Mouse (Mus musculus) lung, embryonic 16.5 days (tissue): ENCODE results near the gene Mettl16. TPM values are rescaled to one million over a fixed set of nuclear protein-coding genes. Genes with fewer than 3 reads are reported as not detected.

Experiments used
- ATAC-seq: fragments of 200-750 bp; cut with Nextera tagmentation; 2 replicates; pipeline ENCODE4 v1.8.0; 2017; ENCODE audit warnings: low read depth, mild to moderate bottlenecking, moderate library complexity
- H3K27ac ChIP-seq: fragments of 300-500 bp; sonication (generic); 2 replicates; pipeline ENCODE4 v1.5.1; 2014; ENCODE audit warnings: mild to moderate bottlenecking, control low read depth, low read length
- H3K27me3 ChIP-seq: fragments of 300-500 bp; sonication (generic); 2 replicates; pipeline ENCODE4 v1.6.1; 2014; ENCODE audit warnings: low read depth, low read length, mixed read lengths; ENCODE audit not compliant: control insufficient read depth, insufficient read depth
- H3K36me3 ChIP-seq: fragments of 300-500 bp; sonication (generic); 2 replicates; pipeline ENCODE4 v1.6.1; 2014; ENCODE audit warnings: low read length; ENCODE audit not compliant: control insufficient read depth, insufficient read depth
- H3K4me1 ChIP-seq: fragments of 300-500 bp; sonication (generic); replicated peaks from 2 replicates; pipeline ENCODE4 v1.6.1; 2014; ENCODE audit warnings: low read length, mixed read lengths; ENCODE audit not compliant: control insufficient read depth, insufficient read depth
- H3K4me2 ChIP-seq: fragments of 300-500 bp; sonication (generic); 2 replicates; pipeline ENCODE4 v1.6.1; 2014; ENCODE audit warnings: low read depth, low read length, control low read depth
- H3K4me3 ChIP-seq: fragments of 300-500 bp; sonication (generic); 2 replicates; pipeline ENCODE4 v1.5.1; 2014; ENCODE audit warnings: mild to moderate bottlenecking, low read length, control low read depth
- H3K9ac ChIP-seq: fragments of 300-500 bp; sonication (generic); 2 replicates; pipeline ENCODE4 v1.6.1; 2014; ENCODE audit warnings: low read length, control low read depth
- H3K9me3 ChIP-seq: fragments of 300-500 bp; sonication (generic); 2 replicates; pipeline ENCODE4 v1.6.1; 2016; ENCODE audit warnings: low read length; ENCODE audit not compliant: control insufficient read depth
- WGBS: fragments of 180-500 bp; shearing (Covaris S2); extraction: QIAGEN DNeasy Blood & Tissue Kit; methylation state at CpG from one replicate; pipeline ENCODE4 v1.1.7; 2014; 5-methylcytosine and 5-hydroxymethylcytosine counted together
- polyA plus RNA-seq: library from polyadenylated mRNA; unstranded; fragments of >200 nt; fragmentation: Nextera tagmentation; extraction: Ambion mirVana; gene quantifications from 2 replicates; pipeline ENCODE4 v1.2.1, GENCODE M21; 2015

Gene Mettl16
- polyA plus RNA-seq, 1 experiment from 2014 or later = 47.5 TPM

GRCm38 (mm10) chr11:74839860-74840715 is 69.5 kb downstream of the Mettl16 start:
- 0 out of 2 replicates have a peak, but pooled peaks cover 2% of the 10 kb centered on the region for H3K9me3 ChIP-seq
- H3K27me3 ChIP-seq = no peaks in the 10 kb centered on the region
- no peak overlapping the region for H3K4me3 ChIP-seq
- H3K36me3 ChIP-seq = peaks cover 1% of the 10 kb centered on the region; the same call in 1 of the 2 replicates
- H3K9ac ChIP-seq = no peak overlapping the region
- peaks cover 26% of the 10 kb centered on the region for H3K4me1 ChIP-seq
- ATAC-seq = no peak
- no peak overlapping the region for H3K27ac ChIP-seq
- 89% methylated on average over 19 of the region's 19 CpGs for WGBS
- H3K4me2 ChIP-seq = no peak overlapping the region

- Histone ChIP-seq H3K36me3 (peaks cover 6% of the 10 kb centered on the region; the same call in 1 of the 2 replicates), H3K9ac (no peak overlapping the region), H3K4me1 (peaks cover 26% of the 10 kb centered on the region), H3K4me2 (no peak overlapping the region), H3K9me3 (0 out of 2 replicates have a peak, but pooled peaks cover 3% of the 10 kb centered on the region), H3K27ac (no peak overlapping the region), H3K27me3 (no peaks in the 10 kb centered on the region), H3K4me3 (no peak overlapping the region)
- ATAC-seq = no peak
- 84% methylated on average over 8 of the region's 8 CpGs for WGBS
Observed at GRCm38 (mm10) chr11:74840739-74841138, 70.1 kb downstream of the Mettl16 start.

- no peak for ATAC-seq
- Histone ChIP-seq H3K9me3 (0 out of 2 replicates have a peak, but pooled peaks cover 3% of the 10 kb centered on the region), H3K4me1 (peaks cover 26% of the 10 kb centered on the region), H3K4me3 (no peak overlapping the region), H3K27ac (no peak overlapping the region), H3K36me3 (peaks cover 6% of the 10 kb centered on the region; the same call in 1 of the 2 replicates), H3K27me3 (no peaks in the 10 kb centered on the region), H3K9ac (no peak overlapping the region), H3K4me2 (no peak overlapping the region)
- 81% methylated on average over 9 of the region's 9 CpGs for WGBS
Observed at GRCm38 (mm10) chr11:74841366-74841765, 70.7 kb downstream of the Mettl16 start.

GRCm38 (mm10) chr11:74842045-74842444 is 71.4 kb downstream of the Mettl16 start:
- H3K36me3 ChIP-seq = peaks cover 6% of the 10 kb centered on the region; the same call in 1 of the 2 replicates

GRCm38 (mm10) chr11:74842656-74843434 is 72.2 kb downstream of the Mettl16 start:
- H3K36me3 ChIP-seq = peaks cover 6% of the 10 kb centered on the region; the same call in 1 of the 2 replicates
- no peak for ATAC-seq
- H3K9me3 ChIP-seq = 0 out of 2 replicates have a peak, but pooled peaks cover 3% of the 10 kb centered on the region
- H3K4me3 ChIP-seq = no peak overlapping the region
- peak overlapping the region; percentile 33; the same call in 1 of the 2 replicates for H3K27ac ChIP-seq
- H3K4me2 ChIP-seq = no peak overlapping the region
- H3K4me1 ChIP-seq = peaks cover 15% of the 10 kb centered on the region
- peak overlapping the region; percentile 18; the same call in 1 of the 2 replicates for H3K9ac ChIP-seq
- 83% methylated on average over 19 of the region's 22 CpGs for WGBS
- no peaks in the 10 kb centered on the region for H3K27me3 ChIP-seq

More at GRCm38 (mm10) chr11:74842045-74842444, 71.4 kb downstream of the Mettl16 start:
- H3K9ac ChIP-seq = no peak overlapping the region
- ATAC-seq = no peak
- H3K4me3 ChIP-seq = no peak overlapping the region
- H3K27me3 ChIP-seq = no peaks in the 10 kb centered on the region
- WGBS = 83% methylated on average over 13 of the region's 13 CpGs
- H3K9me3 ChIP-seq = 0 out of 2 replicates have a peak, but pooled peaks cover 3% of the 10 kb centered on the region
- H3K4me1 ChIP-seq = peaks cover 22% of the 10 kb centered on the region
- H3K27ac ChIP-seq = no peak overlapping the region
- H3K4me2 ChIP-seq = no peak overlapping the region

GRCm38 (mm10) chr11:74843435-74843714 is 72.7 kb downstream of the Mettl16 start:
- peak overlapping the region; percentile 33; the same call in 1 of the 2 replicates for H3K27ac ChIP-seq
- 71% methylated on average over 2 of the region's 2 CpGs for WGBS
- H3K9ac ChIP-seq = 0 out of 2 replicates have a peak overlapping the region, but pooled peaks have one; percentile 18
- H3K36me3 ChIP-seq = peaks cover 6% of the 10 kb centered on the region; the same call in 1 of the 2 replicates
- 0 out of 2 replicates have a peak, but pooled peaks cover 3% of the 10 kb centered on the region for H3K9me3 ChIP-seq
- H3K4me1 ChIP-seq = peaks cover 20% of the 10 kb centered on the region
- ATAC-seq = no peak
- no peak overlapping the region for H3K4me2 ChIP-seq
- no peaks in the 10 kb centered on the region for H3K27me3 ChIP-seq
- H3K4me3 ChIP-seq = no peak overlapping the region

GRCm38 (mm10) chr11:74843761-74844160 is 73.1 kb downstream of the Mettl16 start:
- H3K4me1 ChIP-seq = peaks cover 23% of the 10 kb centered on the region
- no peaks in the 10 kb centered on the region for H3K27me3 ChIP-seq
- 58% methylated on average over 5 of the region's 5 CpGs for WGBS
- H3K9ac ChIP-seq = no peak overlapping the region
- H3K4me3 ChIP-seq = no peak overlapping the region
- H3K27ac ChIP-seq = peak overlapping the region; percentile 33; the same call in 1 of the 2 replicates
- no peak overlapping the region for H3K4me2 ChIP-seq
- H3K9me3 ChIP-seq = 0 out of 2 replicates have a peak, but pooled peaks cover 3% of the 10 kb centered on the region
- peaks cover 6% of the 10 kb centered on the region; the same call in 1 of the 2 replicates for H3K36me3 ChIP-seq
- ATAC-seq = no peak

GRCm38 (mm10) chr11:74845784-74846183 is 75.2 kb downstream of the Mettl16 start:
- 0 out of 2 replicates have a peak, but pooled peaks cover 3% of the 10 kb centered on the region for H3K9me3 ChIP-seq
- H3K27me3 ChIP-seq = no peaks in the 10 kb centered on the region
- H3K36me3 ChIP-seq = peaks cover 6% of the 10 kb centered on the region; the same call in 1 of the 2 replicates
- 67% methylated on average over 3 of the region's 3 CpGs for WGBS
- no peak overlapping the region for H3K4me3 ChIP-seq
- no peak for ATAC-seq
- no peak overlapping the region for H3K27ac ChIP-seq
- no peak overlapping the region for H3K9ac ChIP-seq
- no peak overlapping the region for H3K4me2 ChIP-seq
- peaks cover 18% of the 10 kb centered on the region for H3K4me1 ChIP-seq
